Mouse (Mus musculus) liver, embryonic 13.5 days (tissue): ENCODE results near the gene Mfsd14a. TPM values are rescaled to one million over a fixed set of nuclear protein-coding genes. Genes with fewer than 3 reads are reported as not detected.
A peak's percentile ranks its signal among the peaks of the same experiment; 100 is the strongest.
"Not testable (repeated sequence)": the region's sequence is repeated elsewhere in the genome, so short reads cannot be mapped to it uniquely, and the experiment has no call there.

ENCODE experiments used
- ATAC-seq: fragments of 200-750 bp; cut with Nextera tagmentation; 2 replicates; pipeline ENCODE4 v1.8.0; 2017; ENCODE audit warnings: low read depth, mild to moderate bottlenecking, moderate number of reproducible peaks, moderate library complexity
- DNase-seq: peaks from one replicate; pipeline ENCODE4 v3.0.0; 2022
- H3K27ac ChIP-seq: fragments of 300-500 bp; sonication (generic); 2 replicates; pipeline ENCODE4 v1.5.1; 2015; ENCODE audit warnings: moderate library complexity, mild to moderate bottlenecking, inconsistent platforms
- H3K27me3 ChIP-seq: fragments of 300-500 bp; sonication (generic); 2 replicates; pipeline ENCODE4 v1.6.1; 2015; ENCODE audit warnings: mild to moderate bottlenecking, inconsistent platforms
- H3K36me3 ChIP-seq: fragments of 300-500 bp; sonication (generic); 2 replicates; pipeline ENCODE4 v1.6.1; 2015; ENCODE audit warnings: mild to moderate bottlenecking, inconsistent platforms
- H3K4me1 ChIP-seq: fragments of 300-500 bp; sonication (generic); replicated peaks from 2 replicates; pipeline ENCODE4 v1.6.1; 2015; ENCODE audit warnings: inconsistent platforms
- H3K4me2 ChIP-seq: fragments of 300-500 bp; sonication (generic); 2 replicates; pipeline ENCODE4 v1.6.1; 2015; ENCODE audit warnings: inconsistent platforms, mild to moderate bottlenecking, moderate library complexity
- H3K4me3 ChIP-seq: fragments of 300-500 bp; sonication (generic); replicated peaks from 2 replicates; pipeline ENCODE4 v1.5.1; 2015; ENCODE audit warnings: mild to moderate bottlenecking, inconsistent platforms
- H3K9ac ChIP-seq: fragments of 300-500 bp; sonication (generic); 2 replicates; pipeline ENCODE4 v1.6.1; 2015; ENCODE audit warnings: mild to moderate bottlenecking, inconsistent platforms
- H3K9me3 ChIP-seq: fragments of 300-500 bp; sonication (generic); replicated peaks from 2 replicates; pipeline ENCODE4 v1.6.1; 2016; ENCODE audit warnings: inconsistent platforms
- WGBS: fragments of 180-500 bp; shearing (Covaris S2); methylation state at CpG from one replicate; pipeline ENCODE4 v1.1.7; 2015; ENCODE audit not compliant: insufficient replicate concordance; 5-methylcytosine and 5-hydroxymethylcytosine counted together
- polyA plus RNA-seq: library from polyadenylated mRNA; unstranded; fragments of >200 nt; fragmentation: Nextera tagmentation; extraction: Ambion mirVana; gene quantifications from 2 replicates; pipeline ENCODE4 v1.2.1, GENCODE M21; 2015

Gene Mfsd14a
- polyA plus RNA-seq, 1 experiment from 2014 or later: 35.5 TPM

DNA sequence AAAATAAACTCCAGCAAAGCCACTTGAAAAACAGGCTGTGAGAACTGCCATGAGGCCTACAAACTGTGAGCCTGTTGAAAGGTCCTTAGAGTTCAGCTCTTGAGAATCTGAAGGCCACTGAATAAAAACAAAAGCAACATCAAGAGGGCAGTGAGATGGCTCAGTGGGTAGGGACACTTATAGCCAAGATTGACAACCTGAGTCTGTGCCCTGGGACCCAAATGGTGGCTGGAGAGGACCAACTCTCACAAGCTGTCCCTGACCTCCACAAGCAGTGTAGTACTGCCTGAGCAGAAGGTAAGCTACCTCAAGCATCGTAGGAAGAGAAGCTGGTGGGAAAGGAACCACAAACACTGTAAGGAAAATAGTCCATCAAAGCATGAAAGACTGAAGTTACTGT lies 18.7 kb upstream of the Mfsd14a start, which contains the start of gene Gm43191:
TSS of gene Gm43191 (minus strand) at position 101 of the 400 bp plus-strand sequence.
- no peak within 1 kb of the TSS for H3K4me2 ChIP-seq
- ATAC-seq (no peak), DNase-seq (no peak)
- peak within 1 kb of the TSS; percentile 49 for H3K27ac ChIP-seq
- 83% methylated on average over 1 of the region's 1 CpGs for WGBS
- H3K4me1 ChIP-seq: no peaks in the 10 kb centered on the region
- no peak within 1 kb of the TSS for H3K4me3 ChIP-seq
- no peak within 1 kb of the TSS for H3K9ac ChIP-seq
- no peaks in the 10 kb centered on the region for H3K27me3 ChIP-seq
- H3K36me3 ChIP-seq: peaks cover 27% of the 10 kb centered on the region
- H3K9me3 ChIP-seq: no peaks in the 10 kb centered on the region

DNA sequence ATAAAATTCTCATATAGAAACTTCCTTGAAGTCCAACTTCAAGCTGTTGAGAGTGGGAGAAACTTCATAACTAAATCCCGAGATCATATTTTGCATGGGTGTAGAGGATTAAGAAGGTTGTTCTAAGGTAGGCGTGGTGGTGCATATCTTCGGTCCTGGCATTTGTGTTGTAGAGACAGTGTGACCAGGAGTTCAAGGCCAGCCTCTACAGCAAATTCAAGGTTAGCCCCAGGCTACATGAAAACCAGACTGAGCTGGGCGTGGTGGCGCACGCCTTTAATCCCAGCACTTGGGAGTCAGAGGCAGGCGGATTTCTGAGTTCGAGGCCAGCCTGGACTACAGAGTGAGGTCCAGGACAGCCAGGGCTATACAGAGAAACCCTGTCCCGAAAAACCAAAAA lies 1.8 kb upstream of the Mfsd14a start:
- Histone ChIP-seq H3K4me1 (peaks cover 33% of the 10 kb centered on the region), H3K36me3 (peaks cover 14% of the 10 kb centered on the region; the same call in 1 of the 2 replicates)
- H3K27ac ChIP-seq, H3K4me3 ChIP-seq, ATAC-seq, H3K4me2 ChIP-seq, H3K27me3 ChIP-seq, DNase-seq, H3K9me3 ChIP-seq, H3K9ac ChIP-seq: not testable (repeated sequence)
- WGBS: 87% methylated on average over 9 of the region's 9 CpGs

DNA sequence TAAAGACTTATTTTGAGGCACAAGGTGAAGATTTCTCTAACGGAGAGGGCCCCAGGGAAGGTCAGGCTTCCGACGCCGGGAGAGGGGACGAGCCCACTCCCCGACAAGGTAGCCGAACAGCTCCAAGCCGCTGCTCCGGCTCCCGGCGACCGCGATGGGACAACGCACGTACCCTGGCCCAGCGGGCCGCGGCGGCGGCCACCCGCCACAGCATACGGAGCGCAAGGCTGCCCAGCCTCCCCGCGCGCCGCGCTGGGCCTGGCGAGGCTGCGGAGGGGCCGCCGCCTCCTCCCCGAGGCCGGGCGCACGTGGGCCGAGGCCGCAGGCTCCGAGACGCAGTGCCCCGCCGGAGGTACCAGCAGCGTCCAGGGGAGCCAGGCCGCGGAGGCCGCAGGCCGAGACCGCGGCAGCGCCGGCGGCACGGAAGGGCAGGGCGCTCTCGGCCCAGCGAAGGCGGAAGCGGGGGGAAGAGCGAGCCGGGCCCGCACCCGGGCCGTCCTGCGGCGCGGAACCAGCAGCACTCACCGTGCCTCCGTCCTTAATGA lies 535 bp downstream of the Mfsd14a start:
- peak; percentile 49 for DNase-seq
- Histone ChIP-seq H3K9ac (peak overlapping the region; percentile 98), H3K4me1 (peaks cover 54% of the 10 kb centered on the region), H3K27me3 (no peaks in the 10 kb centered on the region), H3K36me3 (no peaks in the 10 kb centered on the region), H3K4me2 (peak overlapping the region; percentile 75), H3K4me3 (peak overlapping the region; percentile 97), H3K27ac (peak overlapping the region; percentile 90), H3K9me3 (no peaks in the 10 kb centered on the region)
- WGBS: under 1% methylated on average over 67 of the region's 68 CpGs
- ATAC-seq: peak; percentile 82

DNA sequence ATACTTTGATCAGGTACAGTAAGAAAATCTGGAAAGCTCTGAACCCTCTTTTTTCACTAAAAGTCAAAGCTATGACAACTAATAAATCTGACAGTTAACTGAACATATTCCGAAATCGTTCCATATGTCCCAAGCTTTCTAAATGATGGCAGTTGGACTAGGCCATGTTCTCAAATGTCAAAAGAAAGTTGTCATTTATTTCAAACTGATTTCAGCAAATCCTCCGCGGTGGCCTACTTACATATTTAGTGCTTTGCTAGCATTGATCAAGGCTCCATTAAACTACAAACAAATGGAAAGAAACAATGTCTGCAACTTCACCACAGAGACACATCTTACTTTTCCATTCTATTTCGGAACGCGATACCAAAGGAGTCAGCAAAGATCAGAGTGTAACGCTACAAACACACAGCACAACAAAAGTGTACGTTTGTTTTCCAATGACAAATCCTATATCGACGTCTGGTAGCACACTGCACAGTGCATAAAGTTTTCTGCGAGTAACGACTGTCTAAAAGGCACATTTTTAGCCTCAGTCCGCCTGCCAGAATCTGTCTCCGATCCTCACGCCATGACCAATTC lies 1.1 kb downstream of the Mfsd14a start:
- DNase-seq: no peak
- Histone ChIP-seq H3K9ac (peak overlapping the region; percentile 98), H3K36me3 (no peaks in the 10 kb centered on the region), H3K4me2 (peak overlapping the region; percentile 75), H3K4me1 (peaks cover 59% of the 10 kb centered on the region), H3K27me3 (no peaks in the 10 kb centered on the region), H3K9me3 (no peaks in the 10 kb centered on the region), H3K27ac (peak overlapping the region; percentile 90), H3K4me3 (peak overlapping the region; percentile 97)
- 5% methylated on average over 16 of the region's 16 CpGs for WGBS
- no peak for ATAC-seq

DNA sequence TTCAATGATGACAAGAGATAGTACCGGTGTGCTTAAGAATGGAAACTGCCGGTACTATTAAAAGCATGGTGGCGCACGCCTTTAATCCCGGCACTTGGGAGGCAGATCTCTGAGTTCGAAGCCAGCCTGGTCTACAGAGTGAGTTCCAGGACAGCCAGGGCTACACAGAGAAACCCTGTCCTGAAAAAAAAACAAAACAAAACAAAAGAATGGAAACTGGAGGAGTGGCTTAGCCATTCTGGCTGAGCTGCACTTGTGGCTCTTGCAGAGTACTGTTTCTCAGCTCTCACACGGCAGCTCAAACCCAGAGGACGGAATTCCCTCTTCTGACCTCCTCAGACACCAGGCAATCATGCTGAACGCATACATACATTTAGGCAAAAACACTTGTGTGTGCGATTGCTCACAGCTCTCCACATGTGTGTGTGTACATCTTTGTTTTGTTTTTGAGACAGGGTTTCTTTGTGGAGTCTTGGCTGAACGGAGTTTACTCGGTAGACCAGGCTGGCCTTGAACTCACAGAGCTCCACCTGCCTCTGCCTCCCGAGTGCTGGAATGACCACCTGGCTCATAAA lies 2.5 kb downstream of the Mfsd14a start:
- DNase-seq: no peak
- WGBS: 68% methylated on average over 13 of the region's 13 CpGs
- no peaks in the 10 kb centered on the region for H3K27me3 ChIP-seq
- no peak overlapping the region; the same call in 1 of the 2 replicates for H3K9ac ChIP-seq
- ATAC-seq: no peak
- no peaks in the 10 kb centered on the region for H3K36me3 ChIP-seq
- no peak overlapping the region for H3K27ac ChIP-seq
- H3K9me3 ChIP-seq: no peaks in the 10 kb centered on the region
- H3K4me1 ChIP-seq: peaks cover 67% of the 10 kb centered on the region
- H3K4me3 ChIP-seq: peak overlapping the region; percentile 97
- peak overlapping the region; percentile 75 for H3K4me2 ChIP-seq

DNA sequence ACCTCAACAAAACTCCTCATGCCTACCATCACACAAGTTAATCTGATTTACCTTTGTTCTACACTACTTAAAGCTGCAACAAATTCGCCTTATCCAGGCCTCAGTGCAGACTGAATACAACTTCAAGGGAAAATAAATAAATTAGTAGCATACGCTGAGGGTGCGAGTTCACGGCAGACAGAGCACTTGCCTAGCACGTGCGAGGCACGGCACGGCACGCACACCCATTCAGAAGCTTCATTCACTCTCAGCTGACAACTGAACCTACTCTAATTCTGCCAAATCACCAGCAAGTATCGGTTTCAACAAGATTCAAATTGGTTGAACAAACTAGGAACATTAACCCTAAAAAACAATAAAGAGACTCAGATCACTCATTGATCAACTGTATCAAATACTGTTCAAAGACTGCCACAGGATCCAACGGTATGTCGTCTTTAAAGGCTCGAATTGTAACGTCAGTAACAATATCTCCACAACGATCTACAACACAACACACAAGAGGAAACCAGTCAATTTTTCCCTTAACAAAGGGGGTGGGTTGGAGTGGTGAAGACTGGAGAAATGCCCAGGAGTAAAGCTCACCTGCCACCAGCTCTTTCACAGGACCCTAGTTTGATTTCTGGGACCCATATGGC lies 3.4 kb downstream of the Mfsd14a start:
- DNase-seq (no peak), ATAC-seq (no peak)
- Histone ChIP-seq H3K27me3 (no peaks in the 10 kb centered on the region), H3K9ac (no peak overlapping the region), H3K4me1 (peaks cover 74% of the 10 kb centered on the region), H3K36me3 (no peaks in the 10 kb centered on the region), H3K27ac (no peak overlapping the region), H3K9me3 (no peaks in the 10 kb centered on the region), H3K4me2 (peak overlapping the region; percentile 75; the same call in 1 of the 2 replicates), H3K4me3 (no peak overlapping the region)
- 64% methylated on average over 15 of the region's 15 CpGs for WGBS

DNA sequence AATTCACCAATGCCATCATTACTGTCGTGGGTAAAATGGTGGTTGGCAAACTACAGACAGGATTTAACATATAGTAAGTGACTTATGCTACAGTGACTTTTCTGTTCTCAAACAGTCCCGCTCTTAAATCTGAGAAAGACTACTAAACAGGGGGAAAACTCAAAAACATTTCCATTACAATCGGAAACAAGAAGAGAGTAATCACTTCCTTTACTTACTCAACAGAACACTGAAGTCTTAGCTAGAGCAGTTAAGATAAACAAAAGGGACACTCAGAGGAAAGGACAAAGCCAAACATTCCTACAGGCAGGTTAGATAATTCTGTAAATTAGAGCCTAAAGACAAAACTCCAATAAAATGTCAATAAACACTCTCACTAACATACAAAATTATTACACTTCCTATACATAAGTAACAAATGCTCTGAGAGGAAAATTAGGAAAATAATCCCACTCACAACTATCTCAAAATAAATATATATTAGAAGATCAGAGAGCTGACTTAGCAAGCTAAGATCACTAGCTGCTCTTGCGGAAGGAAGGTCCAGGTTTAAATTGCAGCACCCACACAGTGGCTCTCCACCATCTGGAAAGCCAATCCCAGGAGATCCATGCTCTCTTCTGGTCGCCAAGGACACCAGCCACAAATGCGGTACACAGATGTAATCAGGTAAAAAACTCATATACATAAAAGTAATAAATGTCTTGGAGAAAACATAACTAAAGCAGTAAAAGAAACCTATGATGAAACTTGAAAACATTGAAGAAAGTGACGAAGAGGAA lies 6.1 kb downstream of the Mfsd14a start:
- H3K27me3 ChIP-seq: no peaks in the 10 kb centered on the region
- 68% methylated on average over 7 of the region's 7 CpGs for WGBS
- no peaks in the 10 kb centered on the region for H3K9me3 ChIP-seq
- no peak for ATAC-seq
- H3K9ac ChIP-seq: no peak overlapping the region
- H3K4me2 ChIP-seq: no peak overlapping the region
- no peak overlapping the region for H3K27ac ChIP-seq
- DNase-seq: no peak
- H3K4me3 ChIP-seq: no peak overlapping the region
- no peaks in the 10 kb centered on the region for H3K36me3 ChIP-seq
- peaks cover 82% of the 10 kb centered on the region for H3K4me1 ChIP-seq

DNA sequence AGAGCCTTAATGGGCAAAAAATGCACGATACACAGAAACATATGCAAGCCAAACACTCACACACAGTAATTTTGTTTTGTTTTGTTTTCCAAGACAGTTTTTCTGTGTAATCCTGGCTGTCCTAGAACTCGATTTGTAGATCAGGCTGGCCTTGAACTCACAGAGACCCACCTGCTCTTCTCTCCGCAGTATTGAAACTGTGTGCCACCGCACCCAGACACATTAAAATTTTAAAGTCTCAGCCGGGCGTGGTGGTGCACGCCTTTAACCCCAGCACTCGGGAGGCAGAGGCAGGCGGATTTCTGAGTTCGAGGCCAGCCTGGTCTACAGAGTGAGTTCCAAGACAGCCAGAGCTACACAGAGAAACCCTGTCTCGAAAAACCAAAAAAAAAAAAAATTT lies 8.4 kb downstream of the Mfsd14a start:
- WGBS: 72% methylated on average over 11 of the region's 11 CpGs
- H3K4me3 ChIP-seq, H3K9ac ChIP-seq, DNase-seq, H3K36me3 ChIP-seq, H3K27me3 ChIP-seq, ATAC-seq, H3K4me2 ChIP-seq, H3K27ac ChIP-seq, H3K9me3 ChIP-seq: not testable (repeated sequence)
- H3K4me1 ChIP-seq: peaks cover 65% of the 10 kb centered on the region

DNA sequence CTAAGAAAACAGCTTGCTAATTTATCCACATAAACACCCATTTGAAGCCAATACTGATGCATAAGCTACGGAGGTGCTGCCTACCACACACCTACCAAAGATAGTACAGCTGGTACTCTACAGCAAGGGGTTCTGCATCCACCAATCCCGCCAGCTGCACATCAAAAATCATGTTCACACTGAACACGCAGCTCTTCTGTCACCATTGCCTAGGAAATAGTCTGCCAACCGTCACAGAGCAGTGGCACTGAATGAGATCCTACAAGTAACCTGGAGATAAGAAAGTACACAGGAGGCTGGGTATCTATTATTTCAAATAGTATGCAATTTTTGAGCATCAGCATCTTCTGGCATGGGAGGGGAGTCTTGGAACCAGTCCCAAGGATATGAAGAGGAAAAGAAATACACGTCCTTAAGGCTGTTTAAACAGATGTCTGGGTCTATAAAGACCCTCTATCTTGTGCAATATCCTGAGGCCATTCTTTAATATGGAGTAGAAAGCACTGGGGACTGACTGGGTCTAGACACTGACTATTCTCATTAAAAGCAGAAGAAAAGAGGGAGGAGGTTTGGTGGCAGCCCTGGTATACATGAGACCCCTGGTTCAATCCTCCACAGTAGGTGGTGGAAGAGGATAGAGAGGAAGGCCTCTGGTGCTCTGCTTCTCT lies 9.1 kb downstream of the Mfsd14a start:
- peaks cover 60% of the 10 kb centered on the region for H3K4me1 ChIP-seq

DNA sequence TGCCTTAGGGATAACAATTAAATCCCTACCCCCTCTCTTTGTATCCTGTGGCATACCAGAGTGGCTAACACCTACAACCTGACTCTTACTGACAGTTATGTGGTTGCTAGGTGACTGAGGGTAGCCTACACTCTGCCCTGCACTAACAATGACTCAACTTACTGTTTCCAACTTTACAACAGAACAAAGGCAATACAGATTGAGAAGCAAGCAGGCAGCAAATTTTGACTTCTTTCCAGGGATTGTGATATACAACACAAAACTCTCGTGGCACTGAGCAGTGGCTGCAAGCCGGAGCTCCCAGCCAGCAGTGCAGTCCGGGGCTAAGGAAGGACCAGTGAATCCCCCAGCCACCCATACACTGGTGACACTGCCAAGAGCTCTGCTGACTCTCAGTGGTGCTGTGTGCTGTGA lies 10.4 kb downstream of the Mfsd14a start:
- no peak overlapping the region for H3K27ac ChIP-seq
- H3K9ac ChIP-seq: no peak overlapping the region
- peaks cover 47% of the 10 kb centered on the region for H3K4me1 ChIP-seq
- whole genome bisulfite sequencing: 76% methylated on average over 3 of the region's 3 CpGs
- DNase-seq: no peak
- no peak overlapping the region for H3K4me2 ChIP-seq
- no peaks in the 10 kb centered on the region for H3K27me3 ChIP-seq
- H3K36me3 ChIP-seq: peaks cover 18% of the 10 kb centered on the region
- H3K4me3 ChIP-seq: no peak overlapping the region
- no peak for ATAC-seq
- H3K9me3 ChIP-seq: no peaks in the 10 kb centered on the region

More for the DNA sequence above, 9.1 kb downstream of the Mfsd14a start:
- no peak overlapping the region for H3K4me3 ChIP-seq
- H3K27me3 ChIP-seq: no peaks in the 10 kb centered on the region
- H3K27ac ChIP-seq: no peak overlapping the region
- peaks cover 13% of the 10 kb centered on the region; the same call in 1 of the 2 replicates for H3K36me3 ChIP-seq
- WGBS: 56% methylated on average over 5 of the region's 5 CpGs
- H3K4me2 ChIP-seq: no peak overlapping the region
- ATAC-seq (no peak), DNase-seq (no peak)
- H3K9me3 ChIP-seq: no peaks in the 10 kb centered on the region
- H3K9ac ChIP-seq: no peak overlapping the region; the same call in 1 of the 2 replicates
